Mouse (Mus musculus) bone marrow, adult 2 months (tissue): ENCODE measurements around the gene Maml2.

Experiments
- CTCF ChIP-seq: fragments of 200-500 bp; IDR thresholded peaks from 2 replicates; pipeline ENCODE4 v1.5.1; 2011; ENCODE audit warnings: low read length, control low read depth; ENCODE audit not compliant: control insufficient read depth, insufficient read depth
- POLR2A ChIP-seq: fragments of 200-500 bp; IDR thresholded peaks from 2 replicates; pipeline ENCODE4 v1.6.1; 2011; ENCODE audit warnings: low read depth, mild to moderate bottlenecking, control low read depth, low read length, borderline replicate concordance; ENCODE audit not compliant: control insufficient read depth

DNA sequence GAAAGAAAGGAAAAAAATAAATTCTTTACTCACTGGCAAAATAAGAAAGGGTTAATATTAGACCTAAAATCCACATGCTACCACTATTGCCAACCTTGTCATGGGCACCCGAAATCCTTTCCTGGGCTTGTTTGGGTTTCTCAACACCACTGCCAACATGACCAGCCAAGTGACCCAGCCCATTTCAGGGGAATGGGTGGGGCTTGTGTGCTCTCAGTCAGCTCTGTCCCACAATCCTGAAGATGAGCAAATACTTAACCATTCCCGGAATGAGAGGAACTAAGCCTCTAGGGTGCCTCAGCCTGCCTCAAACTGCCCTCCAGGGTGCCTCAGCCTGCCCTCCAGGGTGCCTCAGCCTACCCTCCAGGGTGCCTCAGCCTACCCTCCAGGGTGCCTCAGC, 371.0 kb downstream of the Maml2 start:
- TF ChIP-seq CTCF (no peak), POLR2A (no peak)
